Mouse (Mus musculus) megakaryocyte, embryonic 14.5 days (primary cell): Measurements from ENCODE around the gene Fam189b. TPM values are rescaled to one million over a fixed set of nuclear protein-coding genes. Genes with fewer than 3 reads are reported as not detected.
A peak's percentile ranks its signal among the peaks of the same experiment; 100 is the strongest.

Experiments used
- H3K27me3 ChIP-seq: replicated peaks from 2 replicates; pipeline ENCODE3; 2012; ENCODE audit warnings: inconsistent platforms
- H3K36me3 ChIP-seq: replicated peaks from 2 replicates; pipeline ENCODE3; 2012; ENCODE audit warnings: low read length, inconsistent platforms, mixed read lengths
- H3K4me1 ChIP-seq: 2 replicates; pipeline ENCODE4 v1.6.1; 2012; ENCODE audit warnings: inconsistent platforms
- H3K4me3 ChIP-seq: replicated peaks from 2 replicates; pipeline ENCODE3; 2012; ENCODE audit warnings: moderate library complexity, mild to moderate bottlenecking, inconsistent platforms
- H3K9me3 ChIP-seq: 2 replicates; pipeline ENCODE4 v1.6.1; 2012; ENCODE audit warnings: inconsistent platforms
- FLI1 ChIP-seq: IDR thresholded peaks from 2 replicates; pipeline ENCODE4 v1.6.1; 2012; ENCODE audit warnings: low read length, inconsistent platforms, mixed read lengths
- GATA1 ChIP-seq: IDR thresholded peaks from 3 replicates; pipeline ENCODE4 v1.6.1; 2012; ENCODE audit warnings: mixed read lengths, low read length, inconsistent platforms, borderline replicate concordance
- polyA plus RNA-seq: library from polyadenylated mRNA; stranded (reverse); fragments of >175 nt; gene quantifications from 2 replicates; pipeline ENCODE4 v1.2.3, GENCODE M21; 2012; ENCODE audit warnings: low replicate concordance; ENCODE audit not compliant: insufficient read depth

Fam189b gene
- polyA plus RNA-seq, 1 experiment = 23.3 TPM

DNA sequence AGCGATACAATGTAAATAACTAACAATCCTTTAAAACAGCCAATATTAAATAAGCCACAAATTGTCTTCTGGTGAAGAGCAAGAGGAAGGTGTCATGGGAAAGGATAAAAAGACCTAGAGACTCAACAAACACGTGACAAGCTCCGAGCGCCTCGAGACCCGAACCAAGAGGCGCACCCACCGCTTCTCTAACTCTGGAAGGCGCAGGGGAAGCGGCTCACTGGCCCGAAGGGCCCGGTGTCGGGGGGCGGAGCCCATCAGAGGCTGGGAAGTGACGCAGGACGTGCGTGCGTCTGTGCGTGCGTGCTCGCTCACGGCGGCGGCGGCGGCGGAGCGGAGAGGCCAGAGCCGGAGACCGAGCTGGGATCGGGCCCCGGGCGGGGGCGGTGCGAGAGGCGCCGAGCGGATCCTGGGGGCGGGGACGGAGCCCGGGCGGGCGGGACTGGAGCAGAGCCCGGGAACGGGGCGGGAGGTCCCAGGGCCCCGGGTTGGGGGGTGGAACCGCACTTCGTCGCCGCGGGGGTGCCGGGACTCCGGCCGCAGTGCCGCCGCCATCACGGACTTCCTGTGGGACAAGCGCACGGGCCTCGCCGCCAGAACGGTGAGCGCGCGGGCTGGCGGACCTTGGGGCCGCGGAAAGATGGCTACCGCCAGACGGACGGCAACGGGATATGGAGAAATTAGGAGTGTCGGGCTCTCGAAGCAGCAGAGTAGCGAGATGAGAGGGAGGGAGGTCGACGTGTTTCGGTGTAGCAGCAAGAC, 18.3 kb upstream of the Fam189b start, which contains the start of gene Clk2:
Clk2 (plus strand) TSS at position 290 of the 762 bp plus-strand sequence.
- peaks cover 3% of the 10 kb centered on the region for H3K27me3 ChIP-seq
- TF ChIP-seq GATA1 (no peak), FLI1 (no peak)
- H3K36me3 ChIP-seq = peaks cover 36% of the 10 kb centered on the region
- H3K9me3 ChIP-seq = no peaks in the 10 kb centered on the region
- H3K4me1 ChIP-seq = peaks cover 45% of the 10 kb centered on the region
- H3K4me3 ChIP-seq = peak within 1 kb of the TSS; percentile 93

DNA sequence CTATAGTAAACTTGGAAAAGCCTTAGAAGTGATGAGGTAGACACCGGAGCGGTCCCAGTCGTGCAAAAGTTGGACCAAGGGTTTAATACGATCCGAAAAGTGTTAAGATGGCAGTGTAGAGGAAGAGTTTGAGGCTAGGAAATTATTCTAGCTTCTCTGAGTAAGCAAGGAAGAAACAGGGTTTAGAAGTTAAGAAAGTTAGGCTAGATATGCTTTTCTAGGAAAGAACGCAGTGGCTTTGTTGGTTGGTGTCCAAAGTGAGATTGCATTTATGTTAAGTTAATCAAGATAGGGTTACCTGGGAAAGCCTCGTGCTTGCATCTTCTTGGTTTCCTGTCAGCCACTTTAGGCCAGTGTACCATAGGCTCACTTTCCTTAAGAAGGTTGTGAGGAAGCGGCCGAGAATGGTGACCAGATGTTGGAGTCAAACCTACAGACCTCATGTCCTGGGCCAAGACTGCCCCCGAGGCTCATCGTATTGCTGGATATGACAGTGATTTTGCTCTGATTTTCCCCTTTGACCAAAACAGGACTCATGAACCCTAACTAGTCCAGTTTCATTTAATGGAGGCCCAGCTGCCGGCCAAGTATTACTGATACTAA, 17.6 kb upstream of the Fam189b start:
- TF ChIP-seq FLI1 = no peak
- TF ChIP-seq GATA1 = no peak
- no peaks in the 10 kb centered on the region for H3K27me3 ChIP-seq
- peaks cover 39% of the 10 kb centered on the region for H3K4me1 ChIP-seq
- peak overlapping the region; percentile 93 for H3K4me3 ChIP-seq
- H3K9me3 ChIP-seq = no peaks in the 10 kb centered on the region
- peaks cover 43% of the 10 kb centered on the region for H3K36me3 ChIP-seq

DNA sequence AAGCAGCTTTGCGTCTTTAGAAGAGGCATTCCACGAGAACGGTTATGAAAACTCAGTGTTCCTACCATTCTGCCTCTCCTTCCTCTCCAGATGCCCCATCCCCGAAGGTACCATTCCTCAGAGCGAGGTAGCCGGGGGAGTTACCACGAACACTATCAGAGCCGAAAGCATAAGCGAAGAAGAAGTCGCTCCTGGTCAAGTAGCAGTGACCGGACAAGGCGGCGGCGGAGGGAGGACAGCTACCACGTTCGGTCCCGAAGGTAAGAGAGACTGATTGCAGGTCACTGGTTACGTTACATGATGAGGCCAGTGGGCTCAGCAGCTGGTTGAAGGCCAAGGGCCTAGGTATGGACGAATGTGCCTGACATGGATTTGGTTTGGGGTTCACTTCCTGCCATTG, 16.0 kb upstream of the Fam189b start:
- Histone ChIP-seq H3K9me3 (no peaks in the 10 kb centered on the region), H3K27me3 (no peaks in the 10 kb centered on the region), H3K36me3 (peaks cover 56% of the 10 kb centered on the region), H3K4me1 (peaks cover 36% of the 10 kb centered on the region), H3K4me3 (peak overlapping the region; percentile 0)
- TF ChIP-seq FLI1 (no peak), GATA1 (no peak)

DNA sequence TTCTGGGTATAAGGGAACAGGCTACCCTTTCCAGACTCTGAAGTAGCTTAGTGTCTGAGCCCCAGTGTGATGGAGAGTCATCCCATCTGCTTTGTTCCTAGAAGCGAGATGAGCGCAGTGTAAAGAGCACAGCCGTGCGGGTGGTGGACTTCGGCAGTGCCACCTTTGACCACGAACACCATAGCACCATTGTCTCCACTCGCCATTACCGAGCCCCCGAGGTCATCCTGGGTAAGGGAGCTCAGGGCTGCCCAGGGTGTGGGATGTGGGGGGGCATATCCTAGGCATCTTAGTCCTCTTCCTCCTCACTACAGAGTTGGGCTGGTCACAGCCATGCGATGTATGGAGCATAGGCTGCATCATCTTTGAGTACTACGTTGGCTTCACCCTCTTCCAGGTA, 8.1 kb upstream of the Fam189b start:
- H3K36me3 ChIP-seq = peaks cover 80% of the 10 kb centered on the region
- H3K4me1 ChIP-seq = peaks cover 33% of the 10 kb centered on the region

DNA sequence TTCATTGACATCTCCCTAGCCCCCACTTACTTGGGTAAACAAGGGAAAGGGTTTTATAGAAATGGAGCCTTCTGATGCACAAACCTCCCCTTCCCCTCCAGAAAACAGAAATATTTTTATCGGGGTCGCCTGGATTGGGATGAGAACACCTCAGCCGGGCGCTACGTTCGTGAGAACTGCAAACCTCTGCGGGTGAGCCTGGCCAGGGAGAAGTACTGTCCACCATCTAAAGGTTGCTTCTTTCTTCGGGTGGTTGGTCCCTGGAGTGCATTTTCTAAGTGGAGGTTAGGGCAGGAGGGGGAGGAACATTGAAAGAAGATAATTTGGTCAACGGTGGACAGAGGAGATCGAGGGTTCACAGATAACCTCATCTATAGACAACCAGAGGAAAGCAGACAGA, 7.4 kb upstream of the Fam189b start:
- Histone ChIP-seq H3K36me3 (peaks cover 80% of the 10 kb centered on the region), H3K4me1 (peaks cover 33% of the 10 kb centered on the region), H3K9me3 (no peaks in the 10 kb centered on the region), H3K4me3 (no peak overlapping the region), H3K27me3 (no peaks in the 10 kb centered on the region)
- TF ChIP-seq GATA1 = no peak
- no peak for TF ChIP-seq FLI1

More for the DNA sequence above, 8.1 kb upstream of the Fam189b start:
- Histone ChIP-seq H3K27me3 (no peaks in the 10 kb centered on the region), H3K9me3 (no peaks in the 10 kb centered on the region), H3K4me3 (no peak overlapping the region)
- TF ChIP-seq FLI1 (no peak), GATA1 (no peak)

DNA sequence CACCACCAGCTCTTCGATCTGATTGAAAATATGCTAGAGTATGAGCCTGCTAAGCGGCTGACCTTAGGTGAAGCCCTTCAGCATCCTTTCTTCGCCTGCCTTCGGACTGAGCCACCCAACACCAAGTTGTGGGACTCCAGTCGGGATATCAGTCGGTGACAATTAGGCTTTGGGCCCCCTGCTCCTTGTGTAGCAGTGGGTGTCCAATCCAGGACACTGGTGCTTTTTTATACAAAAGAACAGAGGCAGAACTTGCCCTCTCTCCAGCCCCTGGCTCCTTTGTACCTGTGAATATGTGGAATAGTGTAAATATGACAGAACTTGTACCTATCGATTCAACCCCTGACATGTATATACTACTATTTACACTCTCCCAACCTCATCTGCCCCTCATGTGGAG, 6.5 kb upstream of the Fam189b start:
- Histone ChIP-seq H3K36me3 (peaks cover 81% of the 10 kb centered on the region), H3K4me3 (no peak overlapping the region), H3K27me3 (no peaks in the 10 kb centered on the region), H3K4me1 (peaks cover 33% of the 10 kb centered on the region), H3K9me3 (no peaks in the 10 kb centered on the region)
- TF ChIP-seq FLI1 = no peak
- no peak for TF ChIP-seq GATA1

- peaks cover 83% of the 10 kb centered on the region for H3K36me3 ChIP-seq
- peak within 1 kb of the TSS; percentile 96 for H3K4me3 ChIP-seq
- H3K27me3 ChIP-seq = no peaks in the 10 kb centered on the region
- no peaks in the 10 kb centered on the region for H3K9me3 ChIP-seq
- TF ChIP-seq FLI1 (peak; percentile 49; the same call in 1 of the 2 replicates), GATA1 (no peak)
- peaks cover 42% of the 10 kb centered on the region for H3K4me1 ChIP-seq
Observed at GRCm38 (mm10) chr3:89177242-89178106, 5.5 kb upstream of the Fam189b start, which contains the start of gene Scamp3. Gene Scamp3, plus strand, starts transcription at chr3:89177473.

GRCm38 (mm10) chr3:89178107-89178385, 4.9 kb upstream of the Fam189b start:
- Histone ChIP-seq H3K4me1 (peaks cover 48% of the 10 kb centered on the region), H3K4me3 (peak overlapping the region; percentile 96), H3K9me3 (no peaks in the 10 kb centered on the region), H3K36me3 (peaks cover 83% of the 10 kb centered on the region), H3K27me3 (no peaks in the 10 kb centered on the region)
- TF ChIP-seq GATA1 (no peak), FLI1 (no peak)

- H3K4me3 ChIP-seq = peak overlapping the region; percentile 15
- H3K36me3 ChIP-seq = peaks cover 81% of the 10 kb centered on the region
- H3K4me1 ChIP-seq = peaks cover 55% of the 10 kb centered on the region
- TF ChIP-seq GATA1 (no peak), FLI1 (no peak)
- no peaks in the 10 kb centered on the region for H3K9me3 ChIP-seq
- no peaks in the 10 kb centered on the region for H3K27me3 ChIP-seq
Observed at GRCm38 (mm10) chr3:89179056-89179455, 3.9 kb upstream of the Fam189b start.
